Mouse (Mus musculus) layer of hippocampus, adult 8-10 months (tissue): ENCODE data around the gene Agap3. TPM values are rescaled to one million over a fixed set of nuclear protein-coding genes. Genes with fewer than 3 reads are reported as not detected.

Experiments
- DNase-seq, 2 experiments: peaks; one replicate each; pipeline ENCODE4 v3.0.0; 2022; ENCODE audit warnings: low spot score in 2 of 2
- total RNA-seq, 4 experiments: library from RNA; stranded (reverse); gene quantifications; 2 replicates each; pipeline ENCODE4 v1.2.4; 2022

Agap3 gene
- total RNA-seq, 4 experiments from 2014 or later: 563 to 611 (median 584) TPM

DNA sequence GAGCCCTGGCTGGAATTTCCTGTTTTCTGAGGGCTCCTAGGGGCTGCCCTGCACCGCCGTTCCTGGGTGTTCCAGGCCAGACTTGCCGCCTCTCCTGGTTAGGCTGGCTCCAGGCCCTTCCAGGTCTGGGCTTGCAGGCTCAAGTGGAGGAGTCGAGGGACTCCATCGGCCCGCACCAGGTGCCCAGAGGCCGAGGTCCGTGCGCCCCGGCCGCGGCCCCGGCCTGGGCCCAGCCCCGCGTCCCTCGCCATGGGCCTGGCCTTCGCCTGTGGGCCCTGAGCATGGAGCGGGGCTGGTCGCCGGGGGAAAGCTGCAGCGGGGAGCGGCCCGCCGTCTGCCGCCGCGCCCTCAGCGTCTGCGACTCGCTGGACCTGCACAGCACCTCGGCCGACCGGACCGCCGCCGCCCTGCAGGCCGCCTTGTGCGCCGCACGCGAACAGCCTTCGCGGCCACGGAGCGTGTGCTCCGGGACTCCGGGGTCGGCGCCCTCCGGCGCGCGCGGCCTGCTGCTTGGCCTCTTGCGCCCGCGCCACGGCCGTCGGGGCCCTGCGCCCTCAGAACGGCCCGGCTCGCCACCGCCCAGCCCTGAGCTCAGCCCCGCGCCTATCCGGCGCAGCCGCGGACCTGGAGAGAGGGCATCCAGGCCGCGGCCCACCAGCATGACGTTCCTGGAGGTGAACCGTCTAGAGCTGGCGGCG lies 22.2 kb downstream of the Agap3 start:
- DNase-seq: no peak

DNA sequence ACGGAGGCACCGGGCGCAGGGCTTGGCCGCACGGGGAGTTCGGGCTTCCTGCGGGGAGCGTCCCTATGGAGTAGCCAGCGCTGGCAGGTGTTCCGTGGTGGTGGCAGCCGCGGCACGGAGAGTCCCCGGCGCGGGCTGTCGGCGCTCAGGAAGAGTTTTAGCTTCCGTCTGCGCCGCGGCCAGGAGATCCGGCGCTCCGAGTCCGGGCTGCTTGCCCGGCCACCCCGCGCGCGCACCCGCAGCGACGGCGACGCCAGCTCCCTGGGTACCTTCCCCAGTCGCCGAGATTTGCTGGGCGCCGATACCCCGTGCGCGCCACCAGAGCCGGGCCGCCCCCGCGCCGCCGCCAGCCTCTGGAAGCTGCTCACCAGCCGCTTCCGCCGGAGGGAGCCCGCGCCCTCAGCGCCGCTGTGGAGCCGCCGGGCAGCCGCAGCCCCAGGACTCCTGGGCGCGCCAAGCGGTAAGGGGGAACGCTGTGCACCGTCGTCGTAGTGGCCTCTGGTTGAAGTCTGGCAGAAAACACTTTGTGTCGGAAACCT lies 22.8 kb downstream of the Agap3 start:
- peak in 1 of 2 experiments; percentile 63 for DNase-seq

DNA sequence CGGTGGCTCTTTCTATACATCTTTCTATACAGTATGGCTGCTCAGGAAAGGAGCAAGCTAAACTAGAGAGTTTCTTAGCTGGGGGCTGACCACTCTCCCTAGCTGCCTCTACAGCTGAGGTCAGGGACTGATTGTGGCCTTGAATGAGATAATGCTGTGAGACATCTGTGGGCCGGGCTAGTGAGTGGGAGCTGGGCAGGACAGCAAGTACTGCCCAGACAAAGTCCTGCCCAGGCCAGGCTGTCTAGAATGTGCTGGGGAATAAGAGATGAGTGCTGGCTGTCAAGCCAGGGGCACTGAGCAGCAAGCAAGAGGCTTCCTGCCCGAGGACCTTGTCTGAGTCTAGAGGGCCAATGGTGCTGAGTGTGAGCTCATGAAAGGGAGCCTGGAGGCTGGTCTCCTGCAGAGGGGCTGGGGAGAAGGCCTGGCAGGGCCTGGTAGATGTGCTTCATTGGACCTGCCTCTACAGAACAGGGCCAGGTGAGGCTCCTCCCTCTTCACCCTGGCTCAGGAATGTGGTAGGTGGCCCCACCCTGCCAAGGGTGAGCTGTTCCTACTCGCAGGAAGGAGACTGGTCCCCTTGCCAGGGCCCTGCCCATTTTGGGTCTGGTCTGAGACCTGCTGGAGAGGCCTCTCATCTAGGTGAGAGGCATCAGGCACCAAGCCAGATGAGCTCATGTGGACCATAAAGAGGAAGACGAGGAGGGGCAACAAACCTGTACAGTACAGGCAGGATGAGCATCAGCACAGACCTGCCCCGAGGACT lies 23.7 kb downstream of the Agap3 start:
- no peak for DNase-seq

DNA sequence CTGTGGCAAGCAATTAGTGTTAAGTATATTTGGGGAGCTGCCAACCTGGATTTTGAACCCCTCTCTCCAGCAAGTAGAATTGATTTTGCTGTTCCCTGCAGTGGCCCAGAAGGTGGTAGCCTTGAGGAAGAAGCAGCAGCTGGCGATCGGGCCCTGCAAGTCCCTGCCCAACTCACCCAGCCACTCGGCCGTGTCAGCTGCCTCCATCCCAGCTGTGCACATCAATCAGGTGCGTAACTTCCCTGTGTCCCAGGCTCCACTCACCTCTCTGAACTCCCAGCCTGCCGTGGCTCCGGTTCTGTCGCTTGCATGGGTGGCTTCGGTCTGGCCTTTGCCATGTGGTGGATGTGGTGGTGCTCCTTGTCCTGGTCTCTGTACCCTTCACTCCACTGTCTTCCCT lies 25.9 kb downstream of the Agap3 start:
- DNase-seq: no peak

DNA sequence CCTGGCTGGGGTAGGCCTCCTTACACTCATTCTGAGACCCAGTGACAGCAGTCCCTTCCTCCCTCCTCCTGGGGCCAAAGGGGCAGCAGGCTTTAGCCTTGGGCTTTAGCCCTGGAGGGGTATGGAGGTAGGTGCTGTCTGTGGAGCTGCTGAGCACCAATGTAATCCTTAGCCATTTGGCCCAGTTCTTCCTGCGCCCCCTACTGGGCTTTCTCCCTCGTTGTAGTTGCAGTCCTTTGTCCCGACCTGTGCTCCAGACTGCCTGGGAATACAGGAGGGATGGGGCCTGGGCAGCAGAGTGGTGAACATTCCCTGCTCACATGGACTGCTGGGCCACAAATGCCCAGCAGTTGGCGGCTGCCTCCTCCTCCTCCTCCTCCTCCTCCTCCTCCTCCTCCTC lies 29.7 kb downstream of the Agap3 start:
- DNase-seq: peak in 1 of 2 experiments; percentile 65

DNA sequence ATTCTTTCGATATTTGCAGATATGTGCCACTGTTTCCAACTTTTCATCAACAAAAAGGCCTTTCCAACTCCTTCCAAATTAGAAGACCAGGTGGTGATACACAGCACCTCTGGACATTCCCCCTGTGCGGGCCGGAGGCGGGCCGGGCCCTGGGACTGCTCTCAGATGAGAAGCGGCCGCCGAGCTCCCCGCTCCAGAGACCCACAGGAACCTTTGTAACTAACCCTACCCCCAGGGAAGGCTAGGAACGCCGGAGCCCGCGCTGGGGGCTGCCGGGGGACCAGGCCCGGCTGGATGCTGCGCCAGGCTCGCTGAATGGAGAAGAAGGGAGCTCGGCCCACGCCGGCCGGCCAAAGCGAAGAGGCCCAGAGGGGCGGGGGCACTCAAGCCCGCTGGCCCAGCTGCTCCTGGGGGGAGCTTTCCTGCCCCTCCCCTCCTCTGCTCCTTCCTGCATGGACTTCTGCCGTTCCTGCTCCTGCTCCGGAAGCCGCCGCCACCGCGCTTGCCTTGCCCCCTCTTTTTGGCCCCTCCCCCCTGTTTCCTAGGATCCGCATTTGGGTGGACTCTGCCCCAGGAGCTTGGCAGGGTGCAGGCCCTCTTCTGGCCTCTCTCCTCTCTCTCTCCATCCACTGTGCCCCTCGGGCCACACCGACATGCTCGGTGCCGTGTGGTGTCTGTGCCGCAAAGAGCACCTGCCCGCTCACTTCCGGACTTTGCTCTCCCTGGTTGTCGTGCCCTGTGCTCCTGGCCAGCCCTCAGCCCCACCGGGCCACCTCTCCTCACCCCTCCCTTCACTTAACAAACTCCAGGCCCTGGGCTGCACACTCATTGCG lies 30.5 kb downstream of the Agap3 start:
- DNase-seq: no peak

DNA sequence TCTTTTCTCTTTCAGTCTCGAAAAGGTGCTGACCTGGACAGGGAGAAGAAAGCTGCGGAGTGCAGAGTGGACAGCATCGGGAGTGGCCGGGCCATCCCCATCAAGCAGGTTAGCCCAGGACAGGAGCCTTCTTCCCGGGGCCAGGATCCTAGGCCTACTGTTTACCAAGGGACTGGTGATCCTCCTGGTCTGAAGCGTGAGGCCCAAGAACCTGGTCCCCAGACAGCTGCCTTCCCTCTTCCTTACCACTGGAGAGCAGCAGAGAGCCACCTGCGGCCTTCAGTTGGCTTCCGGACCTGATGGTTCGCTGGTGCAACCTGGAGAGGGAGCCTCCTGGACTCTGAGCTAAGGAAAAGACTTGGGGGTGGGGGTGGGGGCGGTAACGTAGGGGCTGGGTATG lies 31.3 kb downstream of the Agap3 start:
- peak in 1 of 2 experiments; percentile 66 for DNase-seq

DNA sequence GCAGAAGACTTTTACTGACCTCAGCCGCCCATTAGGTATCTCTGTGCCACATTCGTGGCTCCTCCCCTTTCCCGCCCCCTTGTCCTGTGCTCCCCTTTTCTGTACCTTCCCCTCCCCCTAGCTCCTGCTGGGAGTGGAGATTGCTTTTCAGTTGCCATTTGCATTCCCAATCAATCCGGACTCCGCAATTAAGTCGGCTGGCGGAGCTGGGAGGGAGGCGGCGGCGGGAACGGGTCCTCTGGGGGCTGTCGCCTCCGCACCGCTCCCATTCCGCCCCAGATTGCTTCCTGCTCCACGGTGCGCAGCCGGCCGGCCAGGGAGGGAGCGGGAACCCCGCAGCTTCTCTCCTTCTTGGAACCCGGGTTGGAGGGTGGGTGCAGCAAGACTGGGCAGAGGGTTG lies 33.0 kb downstream of the Agap3 start:
- DNase-seq: no peak

DNA sequence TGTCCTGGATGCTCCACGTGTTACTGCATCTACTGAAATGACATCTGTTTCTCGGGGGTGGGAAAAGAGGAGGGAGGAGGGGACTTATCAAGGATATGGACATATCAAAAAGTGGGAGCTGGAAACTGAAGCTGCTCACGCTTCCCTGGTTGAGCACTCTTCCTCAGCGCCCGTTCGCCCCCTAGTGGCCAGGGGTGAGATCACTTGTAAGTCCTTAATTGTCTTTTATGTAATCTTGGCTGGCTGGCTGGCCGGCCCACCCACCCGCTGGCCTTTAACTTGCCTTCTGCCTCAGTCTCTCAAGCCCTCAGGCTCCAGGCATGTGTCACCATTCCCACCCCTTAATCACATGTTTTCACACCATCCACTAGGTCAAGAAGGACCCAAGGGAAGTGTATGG lies 34.1 kb downstream of the Agap3 start:
- DNase-seq: peak; percentile 81 to 89

DNA sequence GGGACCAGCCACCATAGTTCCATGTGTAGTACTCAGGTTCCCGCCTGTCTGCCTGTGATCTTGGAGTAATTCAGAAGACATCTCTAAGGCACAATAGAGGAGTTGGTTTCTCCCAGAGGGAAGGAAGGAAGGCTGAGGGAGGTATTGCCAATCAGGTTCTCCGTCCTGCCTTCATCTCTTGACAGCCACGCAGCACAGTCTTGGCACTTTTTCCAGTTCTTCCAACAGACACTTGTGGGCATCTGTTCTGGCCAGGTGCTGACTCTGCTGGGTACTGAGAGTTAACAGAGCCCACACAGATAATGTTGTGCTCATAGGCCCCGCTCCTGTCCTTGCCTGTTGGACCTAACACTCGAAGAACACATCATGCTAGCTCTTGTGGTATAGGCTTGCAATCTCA lies 34.8 kb downstream of the Agap3 start:
- DNase-seq: no peak

DNA sequence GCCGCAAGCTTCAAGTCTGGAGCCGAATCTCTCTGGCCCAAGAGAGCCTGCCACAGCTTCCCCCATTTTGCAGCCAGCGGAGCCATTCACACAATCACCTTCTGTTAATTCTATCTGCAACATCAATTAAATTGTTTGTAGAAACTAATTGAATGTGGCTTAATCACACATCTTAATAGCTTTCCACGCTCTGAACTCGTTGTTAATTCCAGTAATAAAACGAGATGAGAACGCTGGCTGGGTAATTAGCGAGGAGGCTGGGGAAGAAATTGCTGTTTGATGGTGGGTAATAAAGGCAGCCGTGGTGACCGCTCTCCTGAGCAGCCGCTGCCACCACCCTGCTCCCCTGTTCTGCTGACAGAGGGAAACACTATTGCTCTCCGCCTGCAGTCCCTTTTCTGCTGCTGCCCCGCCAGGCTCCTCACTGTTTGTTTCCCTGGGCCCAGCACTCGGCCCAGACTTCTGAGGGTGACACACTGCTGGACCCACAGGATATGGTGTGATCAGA lies 38.5 kb downstream of the Agap3 start:
- DNase-seq: no peak

DNA sequence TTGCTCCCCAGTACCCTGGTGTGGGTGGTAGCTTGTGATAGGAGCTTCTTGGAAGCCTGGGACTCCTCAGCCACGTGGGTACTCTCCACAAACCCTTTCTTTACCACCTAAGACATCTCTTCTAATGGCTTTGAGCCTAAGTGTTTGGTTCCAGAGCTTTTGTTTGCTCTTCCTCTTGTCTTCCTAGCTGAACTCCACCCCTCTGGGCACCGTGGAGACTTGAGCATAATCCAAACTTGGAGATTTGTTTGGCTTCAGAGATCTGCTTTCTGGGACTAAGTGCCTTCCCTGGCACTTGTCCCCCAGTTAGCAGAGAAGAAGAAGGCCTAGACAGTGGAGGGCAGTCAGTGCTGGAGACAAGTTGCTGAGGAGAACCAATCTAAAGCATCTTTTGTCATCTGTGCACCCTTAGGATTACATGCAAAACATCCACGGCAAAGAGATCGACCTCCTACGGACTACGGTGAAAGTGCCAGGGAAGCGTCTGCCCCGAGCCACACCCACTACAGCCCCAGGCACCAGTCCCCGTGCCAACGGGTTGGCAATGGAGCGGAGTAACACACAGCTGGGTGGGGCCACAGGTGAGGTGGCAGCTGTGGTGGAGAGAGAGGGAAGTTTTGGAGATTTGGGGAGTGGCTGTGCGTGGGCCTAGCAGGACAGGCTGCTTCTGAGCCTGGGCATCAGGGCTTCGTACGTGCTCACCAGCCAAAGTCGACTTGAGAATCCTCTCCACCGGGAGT lies 40.7 kb downstream of the Agap3 start:
- DNase-seq: no peak

DNA sequence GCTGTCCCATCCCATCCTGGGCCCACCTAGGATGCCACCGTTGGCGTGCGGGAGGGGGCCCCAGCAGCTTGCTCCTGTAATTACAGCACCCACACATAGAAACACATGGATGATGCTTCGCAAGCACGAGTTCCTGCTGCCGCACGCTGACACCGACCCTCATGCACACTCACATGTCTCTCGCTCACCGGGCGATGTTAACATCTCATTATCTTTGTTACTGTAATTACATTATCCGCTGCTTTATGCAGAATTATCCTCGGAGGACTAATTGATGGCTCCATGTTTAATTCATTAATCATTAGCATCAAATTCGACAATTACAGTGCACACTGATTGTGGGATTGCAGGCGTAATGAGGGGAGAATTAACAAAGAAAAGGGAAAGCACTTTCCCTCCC lies 43.0 kb downstream of the Agap3 start:
- DNase-seq: no peak

DNA sequence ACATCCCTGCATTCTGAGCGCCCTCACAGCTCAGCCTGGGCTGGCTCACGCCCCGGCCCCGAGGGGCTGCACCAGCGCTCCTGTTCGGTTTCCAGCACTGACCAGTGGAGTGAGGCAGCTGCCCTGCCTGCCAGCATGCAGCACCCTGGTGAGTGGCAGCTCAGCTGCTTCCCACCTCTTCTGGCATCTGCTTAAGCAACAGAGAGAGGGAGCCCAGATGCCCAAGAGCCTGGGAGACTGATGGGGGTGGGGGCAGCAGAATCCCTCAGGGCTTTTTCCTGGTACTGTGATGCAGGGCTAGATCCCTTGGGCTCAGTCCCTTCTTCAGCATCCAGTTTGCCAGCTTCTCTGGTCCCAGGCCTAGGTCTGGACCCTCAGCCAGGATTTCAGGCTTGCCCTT lies 44.8 kb downstream of the Agap3 start:
- DNase-seq: peak in 1 of 2 experiments; percentile 10

DNA sequence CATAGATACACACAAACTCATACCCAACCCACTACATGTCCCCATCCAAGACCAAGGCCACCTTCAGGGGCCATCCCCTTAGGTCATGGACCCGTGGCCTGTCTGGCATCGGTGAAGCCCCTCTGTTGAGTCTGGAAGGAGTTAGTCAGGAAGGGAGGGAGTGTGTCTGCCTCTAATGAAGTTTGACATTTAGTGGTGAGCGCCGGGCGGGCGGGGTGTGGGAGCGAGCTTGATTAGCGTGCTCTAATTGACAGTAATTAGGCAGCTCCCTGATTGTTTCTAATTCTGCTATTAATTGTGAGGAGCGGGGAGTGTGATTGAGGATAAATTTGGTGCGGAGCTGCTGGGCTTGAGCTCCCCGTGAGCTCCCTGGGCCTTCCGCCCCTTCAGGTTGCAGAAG lies 45.5 kb downstream of the Agap3 start:
- peak in 1 of 2 experiments; percentile 6 for DNase-seq

DNA sequence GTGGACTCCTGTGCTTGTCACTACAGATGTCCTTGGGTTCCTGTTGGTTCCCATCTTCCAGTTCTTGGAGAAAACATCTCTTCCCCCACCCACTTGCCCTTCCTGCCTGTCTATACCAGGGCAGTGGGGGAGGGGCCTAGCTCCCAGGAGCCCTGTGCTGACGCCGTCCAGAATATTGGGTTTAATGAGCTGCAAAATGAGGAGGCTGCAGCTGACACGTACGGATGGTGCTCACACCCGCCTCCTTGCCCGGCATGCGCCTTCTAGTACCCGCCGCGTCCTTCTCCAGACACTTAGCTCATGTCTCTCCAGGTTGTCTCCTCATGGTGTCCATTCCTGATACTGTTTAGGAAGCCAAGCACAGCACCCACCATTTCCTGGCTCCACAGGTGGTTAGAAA lies 47.1 kb downstream of the Agap3 start:
- DNase-seq: peak in 1 of 2 experiments; percentile 27

DNA sequence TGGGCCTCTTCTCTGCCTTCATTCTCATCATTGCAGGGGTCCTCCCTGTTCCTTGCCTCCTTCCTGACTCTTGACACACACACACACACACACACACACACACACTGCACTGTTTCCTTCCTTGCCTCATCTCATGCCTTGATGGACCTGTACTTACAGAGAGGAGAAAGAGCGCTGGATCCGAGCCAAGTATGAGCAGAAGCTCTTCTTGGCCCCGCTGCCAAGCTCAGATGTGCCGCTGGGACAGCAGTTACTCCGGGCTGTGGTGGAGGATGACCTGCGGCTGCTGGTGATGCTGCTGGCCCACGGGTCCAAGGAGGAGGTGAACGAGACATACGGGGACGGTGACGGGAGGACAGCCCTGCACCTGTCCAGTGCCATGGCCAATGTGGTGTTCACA lies 48.9 kb downstream of the Agap3 start:
- DNase-seq: peak in 1 of 2 experiments; percentile 9

DNA sequence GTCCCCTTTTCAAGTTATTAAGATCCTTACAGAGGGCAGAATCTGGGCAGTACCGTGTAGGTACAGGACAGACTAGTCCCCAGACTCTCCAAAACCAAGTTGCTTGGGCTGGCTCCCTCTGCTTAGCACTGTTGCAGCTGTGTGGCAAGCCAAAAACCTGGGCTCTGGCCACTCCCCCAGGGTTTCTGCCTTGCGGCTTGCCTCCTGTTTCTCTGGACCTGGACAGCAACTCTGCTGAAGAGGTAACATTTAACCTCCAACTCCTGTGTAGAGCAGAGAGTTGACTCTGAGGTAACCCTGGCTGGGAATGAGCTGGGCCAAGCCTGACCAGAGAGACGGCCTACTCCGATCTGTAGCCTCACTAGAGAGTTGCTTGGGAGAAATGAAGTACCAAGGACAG lies 50.8 kb downstream of the Agap3 start:
- no peak for DNase-seq

DNA sequence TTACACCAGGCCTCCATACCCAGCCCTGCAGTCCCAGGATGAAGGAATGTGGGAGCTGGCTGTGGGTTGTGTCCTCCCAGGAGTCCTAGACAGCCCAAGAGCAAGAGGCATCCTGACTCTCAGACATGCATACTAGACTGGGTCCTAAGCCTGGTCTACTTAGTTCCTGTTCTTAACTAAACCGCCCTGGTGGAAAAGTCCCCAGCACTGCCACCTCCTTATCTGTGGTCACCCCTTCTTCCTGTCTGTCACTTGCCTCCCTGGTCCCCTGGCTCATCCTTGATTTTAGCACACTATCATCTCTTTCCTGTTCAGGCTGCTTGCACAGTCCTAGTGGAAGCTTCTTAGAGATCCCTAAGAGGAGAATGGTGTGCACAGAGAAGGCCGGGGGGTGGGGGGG lies 53.5 kb downstream of the Agap3 start:
- no peak for DNase-seq

DNA sequence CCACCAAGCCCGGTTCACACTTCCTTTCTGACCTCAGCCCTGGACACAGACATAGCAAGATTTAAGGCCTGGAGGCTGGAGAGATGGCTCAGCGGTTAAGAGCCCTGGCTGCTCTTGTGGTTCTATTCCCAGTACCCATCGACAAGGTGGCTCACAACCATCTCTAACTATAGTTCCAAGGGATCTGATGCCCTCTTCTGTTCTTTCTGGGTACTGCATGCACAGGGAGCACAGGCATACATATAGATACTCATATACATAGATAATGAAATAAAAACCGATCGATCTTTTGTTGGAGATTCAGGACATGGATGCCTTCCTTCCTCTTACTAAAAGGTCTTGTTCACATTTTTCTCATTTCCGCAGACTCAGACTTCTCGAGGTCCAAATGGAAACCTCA lies 56.4 kb downstream of the Agap3 start:
- no peak for DNase-seq

DNA sequence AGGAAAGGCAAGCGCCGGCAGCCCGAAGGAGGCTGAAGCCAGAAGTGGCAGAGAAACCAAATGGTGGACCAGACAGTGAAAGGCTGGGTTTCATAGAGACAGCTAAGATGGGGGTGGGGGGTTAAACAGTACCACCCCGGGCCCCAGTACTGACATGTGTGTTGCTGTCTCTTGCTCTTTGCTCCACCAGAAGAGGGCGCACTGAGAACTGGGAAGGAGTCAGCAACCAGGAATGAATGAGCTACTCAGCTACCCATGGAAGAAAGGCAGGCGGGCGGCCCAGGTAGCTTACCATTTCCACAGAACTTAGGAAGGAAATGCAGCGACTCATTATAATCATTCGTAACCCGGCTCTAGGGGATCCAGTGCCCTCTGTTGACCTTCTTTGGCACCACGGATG lies 58.7 kb downstream of the Agap3 start:
- no peak for DNase-seq
